In the genomic region with DNA sequence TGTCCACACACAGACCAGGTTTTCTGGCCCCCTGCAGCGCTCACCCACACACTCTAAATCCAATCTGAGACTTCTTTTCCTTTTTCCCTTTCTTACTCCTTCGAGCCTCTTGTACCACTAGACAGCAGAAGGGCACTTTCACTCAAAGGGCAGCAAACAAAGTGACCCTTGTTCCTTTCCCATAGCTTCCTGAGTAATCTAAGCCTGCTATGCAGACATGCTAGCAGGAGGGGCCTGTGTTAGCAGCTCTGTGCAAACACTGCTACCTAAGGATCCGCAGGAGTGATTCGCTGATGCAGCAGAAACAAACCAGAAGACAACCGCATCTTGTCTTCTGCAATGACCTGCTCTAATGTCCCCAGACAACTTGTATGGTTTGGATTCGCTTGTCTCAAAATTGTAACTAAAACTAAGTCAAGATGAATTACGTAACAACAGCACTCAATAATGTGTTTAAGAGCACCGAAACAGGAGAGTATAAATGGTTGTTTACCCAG, we compare ENCODE assay signal across 16 mouse cellular contexts. TPM values are rescaled to one million over a fixed set of nuclear protein-coding genes. Genes with fewer than 3 reads are reported as not detected.
DNase-seq lines count a peak whose midpoint lies in the region; ATAC-seq and TF ChIP-seq lines count a peak whose summit lies in the region.
"Had no signal": no experiment of that assay in that cellular context is flagged by ENCODE, and none has a peak within 500 bp of the region (broad histone marks: within the 10 kb centered on the region; RNA-seq: fewer than 3 reads in every experiment).

No protein-coding gene starts in this region.

- H3K4me2 ChIP-seq in heart, embryonic 14.5 days (ENCODE audit: low read length), result no peak overlapping the region
- H3K4me2 ChIP-seq in stomach, embryonic 15.5 days, result no peak overlapping the region
- H3K4me2 ChIP-seq in stomach, postnatal 0 days (replicated peaks; ENCODE audit: low read depth), result no peak overlapping the region
- H3K4me2 ChIP-seq in kidney, embryonic 14.5 days (replicated peaks; ENCODE audit: low read depth, low read length), result no peak overlapping the region
- H3K4me2 ChIP-seq: hindbrain, embryonic 15.5 days; midbrain, embryonic 12.5 days; neural tube, embryonic 12.5 days had no signal

- TF ChIP-seq CTCF in stomach, postnatal 0 days (IDR thresholded peaks at IDR 0.05; ENCODE audit: low read depth), result no peak

- 0 out of 2 replicates have a peak overlapping the region, but pooled peaks have one; percentile 30 for H3K9ac ChIP-seq in heart, embryonic 14.5 days (ENCODE audit: low read length)
- H3K9ac ChIP-seq in stomach, embryonic 15.5 days, result no peak overlapping the region
- H3K9ac ChIP-seq in stomach, postnatal 0 days (ENCODE audit: low read length), result no peak overlapping the region
- no peak overlapping the region for H3K9ac ChIP-seq in kidney, embryonic 14.5 days (ENCODE audit: low read depth, low read length)
- H3K9ac ChIP-seq: hindbrain, embryonic 15.5 days; liver, embryonic 14.5 days; midbrain, embryonic 12.5 days; neural tube, embryonic 12.5 days had no signal

- DNase-seq in heart, adult 8-10 months (ENCODE audit: low spot score), result no peak
- no peak for DNase-seq in stomach, postnatal 0 days (ENCODE audit: low spot score)
- peak; percentile 73 for DNase-seq in yolk sac, embryonic 10.5 days (ENCODE audit: low spot score)
- no peak for DNase-seq in adrenal gland, adult 2 months
- no peak for DNase-seq in cerebellum, adult 9-10 months
- DNase-seq: adrenal gland, postnatal 36 days; cerebellum, adult 18-20 months; layer of hippocampus, adult 9-11 months; thymus, postnatal 36 days had no signal

- 65% methylated on average over 8 of the region's 8 CpGs for WGBS in heart, embryonic 14.5 days
- 46% methylated on average over 8 of the region's 8 CpGs for WGBS in stomach, embryonic 15.5 days
- WGBS in stomach, postnatal 0 days, result 53% methylated on average over 8 of the region's 8 CpGs
- WGBS in kidney, embryonic 14.5 days, result 50% methylated on average over 8 of the region's 8 CpGs

- TF ChIP-seq EP300 in stomach, postnatal 0 days (optimal IDR thresholded peaks at IDR 0.05), result no peak

- H3K9me3 ChIP-seq in heart, embryonic 14.5 days (ENCODE audit: control insufficient read depth, low read length), result no peaks in the 10 kb centered on the region
- H3K9me3 ChIP-seq in stomach, embryonic 15.5 days, result no peaks in the 10 kb centered on the region
- H3K9me3 ChIP-seq in stomach, postnatal 0 days (ENCODE audit: control insufficient read depth, low read length), result no peaks in the 10 kb centered on the region
- H3K9me3 ChIP-seq in kidney, embryonic 14.5 days (ENCODE audit: control insufficient read depth, low read length), result no peaks in the 10 kb centered on the region
- H3K9me3 ChIP-seq: hindbrain, embryonic 15.5 days; midbrain, embryonic 12.5 days; neural tube, embryonic 12.5 days had no signal

- H3K4me3 ChIP-seq in heart, embryonic 14.5 days (ENCODE audit: control insufficient read depth in 1 of 2, insufficient read depth in 1 of 2, low read depth in 1 of 2, low read length in 2 of 2), result no peak overlapping the region
- H3K4me3 ChIP-seq in stomach, embryonic 15.5 days (replicated peaks), result no peak overlapping the region
- H3K4me3 ChIP-seq in stomach, postnatal 0 days (ENCODE audit: low read depth, low read length), result no peak overlapping the region
- H3K4me3 ChIP-seq in kidney, embryonic 14.5 days (ENCODE audit: low read length), result no peak overlapping the region
- H3K4me3 ChIP-seq: hindbrain, embryonic 15.5 days; midbrain, embryonic 12.5 days; neural tube, embryonic 12.5 days had no signal

- H3K4me1 ChIP-seq in heart, embryonic 14.5 days (ENCODE audit: control insufficient read depth in 2 of 2, insufficient read depth in 2 of 2, low read length in 2 of 2), result peaks cover 4 to 10% of the 10 kb centered on the region in 2 experiments
- H3K4me1 ChIP-seq in stomach, embryonic 15.5 days, result 0 out of 2 replicates have a peak, but pooled peaks cover 3% of the 10 kb centered on the region
- no peaks in the 10 kb centered on the region for H3K4me1 ChIP-seq in stomach, postnatal 0 days (replicated peaks; ENCODE audit: control insufficient read depth, insufficient read depth)
- H3K4me1 ChIP-seq in kidney, embryonic 14.5 days (ENCODE audit: control insufficient read depth, insufficient read depth, low read length), result no peaks in the 10 kb centered on the region
- H3K4me1 ChIP-seq: neural tube, embryonic 12.5 days had no signal

- H3K27ac ChIP-seq in heart, embryonic 14.5 days (replicated peaks in 1 of 2; ENCODE audit: control insufficient read depth in 1 of 2, insufficient read depth in 1 of 2, low read depth in 2 of 2, low read length in 2 of 2), result peak overlapping the region; percentile 65 to 73
- no peak overlapping the region for H3K27ac ChIP-seq in stomach, embryonic 15.5 days
- no peak overlapping the region for H3K27ac ChIP-seq in stomach, postnatal 0 days (replicated peaks)
- no peak overlapping the region for H3K27ac ChIP-seq in kidney, embryonic 14.5 days (ENCODE audit: low read depth, low read length)
- H3K27ac ChIP-seq: hindbrain, embryonic 15.5 days; liver, embryonic 14.5 days; midbrain, embryonic 12.5 days; neural tube, embryonic 12.5 days had no signal

- no peaks in the 10 kb centered on the region for H3K27me3 ChIP-seq in heart, embryonic 14.5 days (ENCODE audit: control insufficient read depth, insufficient read depth, low read length)
- no peaks in the 10 kb centered on the region for H3K27me3 ChIP-seq in stomach, embryonic 15.5 days (replicated peaks)
- no peaks in the 10 kb centered on the region for H3K27me3 ChIP-seq in stomach, postnatal 0 days (ENCODE audit: control insufficient read depth, insufficient read depth, low read length)
- no peaks in the 10 kb centered on the region for H3K27me3 ChIP-seq in kidney, embryonic 14.5 days (ENCODE audit: control insufficient read depth, insufficient read depth, low read length)
- H3K27me3 ChIP-seq: hindbrain, embryonic 15.5 days; midbrain, embryonic 12.5 days; neural tube, embryonic 12.5 days had no signal

- H3K36me3 ChIP-seq in heart, embryonic 14.5 days (ENCODE audit: control insufficient read depth, insufficient read depth, low read length), result no peaks in the 10 kb centered on the region
- H3K36me3 ChIP-seq in stomach, embryonic 15.5 days, result no peaks in the 10 kb centered on the region
- no peaks in the 10 kb centered on the region for H3K36me3 ChIP-seq in stomach, postnatal 0 days (ENCODE audit: control insufficient read depth, insufficient read depth, low read length)
- H3K36me3 ChIP-seq in kidney, embryonic 14.5 days (ENCODE audit: control insufficient read depth, insufficient read depth, low read length), result no peaks in the 10 kb centered on the region
- H3K36me3 ChIP-seq: hindbrain, embryonic 15.5 days; midbrain, embryonic 12.5 days; neural tube, embryonic 12.5 days had no signal

- ATAC-seq in heart, embryonic 14.5 days (ENCODE audit: insufficient number of reproducible peaks, insufficient read depth, low FRiP score, low read depth), result no peak
- ATAC-seq in stomach, embryonic 15.5 days (ENCODE audit: insufficient read depth, low FRiP score, low read depth), result 0 out of 2 replicates have a peak, but pooled peaks have one; percentile 7
- ATAC-seq in stomach, postnatal 0 days (ENCODE audit: low FRiP score, low TSS enrichment), result no peak
- ATAC-seq in kidney, embryonic 14.5 days (ENCODE audit: low FRiP score, low TSS enrichment), result peak; percentile 35; the same call in 1 of the 2 replicates

RNA-seq across cellular contexts. Expression of a gene that starts 12.0 kb away (rescaled TPM):
- 29.3 and 33.3 TPM in 2 replicates for polyA plus RNA-seq in heart, embryonic 14.5 days (2014; fragmentation: Nextera tagmentation; extraction: Ambion mirVana)
- total RNA-seq in heart, adult 8-10 months (2022), result 100 to 1,000 TPM; 113 to 144 (median 120) TPM
- polyA plus RNA-seq in stomach, embryonic 15.5 days (2015; fragmentation: Nextera tagmentation; extraction: Ambion mirVana), result 19.3 and 22.5 TPM in 2 replicates
- 171 and 189 TPM in 2 replicates for polyA plus RNA-seq in stomach, postnatal 0 days (2015; fragmentation: Nextera tagmentation; extraction: Ambion mirVana)
- 4.5 and 8.4 TPM in 2 replicates for polyA plus RNA-seq in kidney, embryonic 14.5 days (2014; fragmentation: Nextera tagmentation; extraction: Ambion mirVana)
- total RNA-seq in adrenal gland, adult 2 months (2021), result 1,000 to 10,000 TPM; 1,216 to 1,611 TPM
- 307 and 379 TPM in 2 replicates for polyA plus RNA-seq in adrenal gland, adult 2 months (2012; rRNA removed)

RNA-seq across cellular contexts. Expression of a gene that starts 59.7 kb away (rescaled TPM):
- polyA plus RNA-seq in heart, embryonic 14.5 days (2014; fragmentation: Nextera tagmentation; extraction: Ambion mirVana), result 24.5 and 35.7 TPM in 2 replicates
- total RNA-seq in heart, adult 8-10 months (2022), result 1 to 10 TPM in 1 of 4 experiments, under 1 TPM in 3; 0.08 to 1.7 (median 0.33) TPM
- polyA plus RNA-seq in stomach, embryonic 15.5 days (2015; fragmentation: Nextera tagmentation; extraction: Ambion mirVana), result 15.8 and 17.5 TPM in 2 replicates
- polyA plus RNA-seq in stomach, postnatal 0 days (2015; fragmentation: Nextera tagmentation; extraction: Ambion mirVana), result 3.9 and 4.6 TPM in 2 replicates
- polyA plus RNA-seq in kidney, embryonic 14.5 days (2014; fragmentation: Nextera tagmentation; extraction: Ambion mirVana), result 1.1 and 1.5 TPM in 2 replicates
- total RNA-seq in adrenal gland, adult 2 months (2021), result 100 to 1,000 TPM; 118 to 551 TPM
- polyA plus RNA-seq in adrenal gland, adult 2 months (2012; rRNA removed), result 10.2 and 29.5 TPM in 2 replicates

Comparison
In these comparisons a context has a peak if more than half of its experiments do, and no peak if none do; other contexts are left out.
1. ATAC-seq: peak in stomach, embryonic 15.5 days (single experiment) and kidney, embryonic 14.5 days (single experiment); none in heart, embryonic 14.5 days (single experiment) and stomach, postnatal 0 days (single experiment).
2. H3K27ac ChIP-seq: peak in heart, embryonic 14.5 days (2 of 2); none in stomach, embryonic 15.5 days (single experiment), stomach, postnatal 0 days (single experiment) and kidney, embryonic 14.5 days (single experiment).